Mouse (Mus musculus) G1E-ER4 (cell line): ENCODE results near the gene Lgi1. TPM values are rescaled to one million over a fixed set of nuclear protein-coding genes. Genes with fewer than 3 reads are reported as not detected.

ENCODE experiments used
- GATA1 ChIP-seq: IDR thresholded peaks from one replicate; pipeline ENCODE4 v1.8.0; 2012; ENCODE audit warnings: low read length, inconsistent platforms
- polyA plus RNA-seq: library from polyadenylated mRNA; stranded (reverse); fragments of >175 nt; gene quantifications from 2 replicates; pipeline ENCODE4 v1.2.3, GENCODE M21; 2012

Lgi1 gene
- polyA plus RNA-seq, 1 experiment = not detected

DNA sequence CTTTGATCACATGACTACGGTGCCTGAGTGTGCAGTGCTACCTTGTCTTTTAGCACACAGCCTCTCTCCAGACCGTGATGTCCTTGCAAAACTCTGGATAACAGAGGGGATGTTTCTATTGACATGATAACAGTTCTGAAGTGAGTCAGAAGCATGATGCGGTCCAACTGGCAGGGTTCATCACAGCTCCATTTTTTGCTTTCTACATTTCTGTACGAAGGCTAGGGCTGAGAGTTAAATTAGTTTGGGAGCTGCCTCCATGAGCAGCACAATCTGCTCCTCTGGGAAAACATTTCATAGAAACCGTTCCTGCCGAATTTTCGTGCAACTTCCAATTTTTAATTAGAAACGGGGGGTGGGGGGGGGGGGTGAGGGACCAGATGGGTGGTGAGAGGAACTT lies 14.7 kb upstream of the Lgi1 start:
- TF ChIP-seq GATA1 = no peak

DNA sequence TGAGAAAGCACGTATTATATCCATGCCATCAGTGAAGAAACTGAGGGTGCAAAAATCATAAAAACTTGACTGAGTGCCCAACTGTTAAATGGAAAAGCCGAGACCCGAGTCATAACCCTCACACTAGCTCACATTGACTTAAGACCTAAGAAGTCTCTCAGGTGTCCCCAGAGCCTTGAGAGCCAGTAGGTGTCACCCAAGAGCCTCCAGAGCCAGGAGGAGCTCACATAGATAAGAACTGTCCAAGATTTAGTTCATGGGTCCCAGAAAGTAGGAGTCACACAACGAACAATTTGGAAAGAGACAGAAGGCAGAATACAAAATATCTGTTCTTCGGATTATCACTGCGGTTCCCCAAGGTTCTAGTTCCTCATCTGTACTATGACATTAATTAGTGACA lies 10.5 kb upstream of the Lgi1 start:
- no peak for TF ChIP-seq GATA1

DNA sequence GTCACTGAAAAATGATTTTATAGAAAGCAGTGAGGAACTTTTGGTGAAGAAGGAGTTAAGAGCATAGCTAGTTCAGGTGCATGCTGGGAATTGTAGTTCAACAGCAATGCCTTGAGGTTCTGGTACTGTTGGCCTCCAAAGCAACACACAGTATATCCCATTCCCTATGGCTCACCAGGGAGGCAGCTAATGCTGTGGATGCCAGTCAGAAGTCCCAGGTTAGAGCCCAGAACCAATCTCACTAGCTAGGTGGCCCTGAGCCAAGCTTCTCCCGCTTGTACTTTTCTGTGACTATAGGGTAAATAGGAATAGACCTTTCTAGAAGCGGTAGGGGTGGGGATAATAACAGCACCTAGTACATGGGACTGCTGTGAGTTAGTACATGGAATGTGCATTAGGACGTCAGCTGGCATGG lies 5.7 kb upstream of the Lgi1 start:
- no peak for TF ChIP-seq GATA1

DNA sequence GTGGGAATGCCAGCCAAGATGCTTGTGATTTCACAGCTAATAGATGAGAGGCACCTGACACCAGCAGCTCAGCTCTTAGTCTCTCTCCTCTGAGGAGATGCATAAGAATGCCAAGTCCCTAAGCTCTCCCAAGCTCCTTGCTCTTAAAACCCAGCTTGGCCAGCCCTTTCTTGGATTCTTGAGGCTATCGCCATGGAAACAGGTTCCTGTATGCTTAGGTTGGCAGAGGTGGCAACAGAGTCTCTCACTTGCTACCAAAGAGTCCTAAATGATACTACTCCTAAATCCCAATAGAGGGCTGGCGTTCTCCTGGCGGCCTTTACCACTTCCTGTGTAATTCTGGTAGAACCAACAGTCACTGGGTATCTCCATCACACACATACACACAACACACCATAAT lies 4.9 kb upstream of the Lgi1 start:
- TF ChIP-seq GATA1 = no peak

DNA sequence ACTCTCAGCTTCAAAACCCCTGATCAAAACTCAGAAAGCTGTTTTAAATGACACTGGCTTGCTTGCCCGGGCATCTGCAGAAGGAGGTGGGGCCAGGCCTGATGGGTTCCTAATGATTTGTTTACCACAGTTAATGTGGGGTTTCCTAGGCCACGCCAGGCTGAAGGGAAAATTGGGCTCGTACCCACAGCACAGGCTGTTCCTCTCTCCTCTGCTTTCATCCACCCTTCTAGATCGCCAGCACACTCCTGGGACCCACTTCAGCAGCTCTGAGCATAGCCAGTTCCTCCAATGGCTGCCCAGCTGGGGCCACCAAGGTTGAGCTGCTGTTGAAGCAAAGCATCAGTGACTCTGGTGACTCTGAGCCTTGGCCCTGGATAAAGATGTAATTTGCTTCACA lies 4.0 kb upstream of the Lgi1 start:
- TF ChIP-seq GATA1 = no peak

DNA sequence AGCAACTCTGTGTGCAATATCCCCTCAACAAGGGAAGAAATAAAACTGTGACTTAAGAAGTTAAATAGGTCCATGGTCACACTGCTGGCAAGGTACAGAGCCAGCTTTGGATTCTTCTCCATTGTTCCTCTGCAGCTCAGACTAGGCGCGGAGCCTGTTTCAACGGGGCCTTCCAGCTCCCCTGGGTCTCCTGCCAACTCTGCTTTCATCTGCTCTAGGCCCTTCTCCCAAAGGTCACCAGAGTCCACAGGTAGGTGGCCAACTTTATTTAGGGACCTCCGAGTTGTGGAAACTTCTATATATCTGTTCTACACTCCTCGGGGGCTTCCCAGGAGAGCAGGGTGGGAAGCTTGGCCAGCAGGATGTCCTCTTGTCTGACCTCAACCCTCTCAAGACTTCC lies 3.0 kb upstream of the Lgi1 start:
- no peak for TF ChIP-seq GATA1

DNA sequence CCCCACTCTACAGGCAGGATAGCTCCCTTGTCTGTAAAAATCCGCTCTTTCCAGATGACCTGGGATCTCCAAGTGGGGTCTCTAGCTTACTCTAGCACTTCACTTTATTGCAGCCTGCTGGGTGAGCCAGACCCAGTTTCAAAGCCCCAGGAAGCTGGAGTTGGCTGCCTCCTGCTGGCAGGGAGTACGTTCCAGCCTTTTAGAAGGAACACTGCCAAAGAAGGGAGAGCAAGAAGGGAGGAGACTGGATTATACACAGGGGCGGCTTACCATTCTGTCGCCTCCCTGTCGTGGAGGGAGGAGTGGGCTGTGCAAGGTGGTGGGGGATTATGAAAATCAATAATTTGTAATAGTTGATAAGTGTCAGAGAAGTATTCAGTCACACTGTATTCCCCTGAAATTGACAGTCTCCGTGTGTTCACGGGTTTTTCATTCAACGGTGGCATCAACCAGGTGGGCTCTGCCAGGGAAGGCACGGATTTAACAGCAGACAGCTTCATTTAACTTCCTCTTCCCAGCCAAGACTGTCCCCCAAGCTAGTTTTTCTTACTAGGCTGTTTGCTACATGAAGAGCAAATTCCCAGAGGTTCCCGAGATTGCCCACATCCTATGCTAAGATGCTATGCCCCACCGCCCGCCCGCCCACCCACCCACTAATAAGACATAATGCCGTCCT lies 369 bp upstream of the Lgi1 start:
- no peak for TF ChIP-seq GATA1

DNA sequence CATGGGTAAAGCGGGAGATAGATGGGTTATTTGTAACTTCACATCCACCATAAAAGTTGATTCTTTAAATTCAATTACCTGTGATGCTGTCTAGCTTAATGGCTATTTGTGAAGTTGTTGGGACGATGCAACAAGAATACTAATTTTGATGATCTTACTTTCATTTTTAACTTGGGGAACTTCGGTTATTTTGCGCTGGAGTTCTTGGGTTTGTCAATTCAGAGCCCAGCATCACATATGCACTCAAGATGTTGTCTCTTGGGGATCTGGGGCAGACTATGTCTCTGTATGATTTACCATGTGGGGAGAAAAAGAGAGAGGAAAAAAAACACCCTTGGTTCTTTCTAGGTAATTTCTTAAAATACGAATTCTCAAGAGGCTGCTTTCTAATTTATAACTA lies 1.4 kb downstream of the Lgi1 start:
- TF ChIP-seq GATA1 = no peak

DNA sequence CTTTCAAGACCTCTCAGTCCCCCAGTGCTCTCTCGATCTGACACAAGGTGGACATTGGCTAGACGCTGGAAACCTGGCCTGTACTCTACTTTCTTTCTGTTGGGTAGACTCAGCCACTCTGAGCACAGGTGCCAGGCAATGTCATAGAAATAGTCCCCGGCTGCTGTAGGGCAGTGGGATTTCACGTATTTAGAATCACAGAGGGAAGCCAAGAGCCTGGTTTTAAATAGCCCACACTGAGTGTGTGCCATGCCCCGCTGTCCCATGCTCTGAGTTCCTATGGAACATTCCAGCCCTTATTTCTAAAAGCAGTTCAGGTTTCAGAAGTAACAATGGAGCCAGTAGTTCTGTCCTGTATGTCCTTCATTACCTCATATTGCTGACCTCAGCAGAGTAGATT lies 3.1 kb downstream of the Lgi1 start:
- TF ChIP-seq GATA1 = no peak

DNA sequence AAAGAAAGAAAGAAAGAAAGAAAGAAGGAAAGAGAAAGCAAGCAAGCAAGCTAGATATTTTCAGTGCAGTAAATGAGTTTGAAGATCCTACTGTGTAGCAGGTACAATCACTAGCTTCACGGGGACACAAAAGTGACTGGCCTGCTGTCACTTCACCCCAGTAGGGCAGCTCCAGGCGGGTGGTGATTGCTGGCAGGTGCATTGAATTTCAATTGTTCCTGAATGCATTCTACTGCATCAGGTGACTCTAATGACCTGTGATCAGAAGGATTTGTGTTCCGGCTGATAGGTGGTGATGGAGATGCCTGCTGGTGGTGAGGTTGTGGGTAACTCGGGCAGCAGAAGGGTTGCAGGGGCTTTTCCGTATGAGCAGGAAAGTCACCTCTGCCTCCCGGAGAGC lies 6.7 kb downstream of the Lgi1 start:
- TF ChIP-seq GATA1 = no peak

DNA sequence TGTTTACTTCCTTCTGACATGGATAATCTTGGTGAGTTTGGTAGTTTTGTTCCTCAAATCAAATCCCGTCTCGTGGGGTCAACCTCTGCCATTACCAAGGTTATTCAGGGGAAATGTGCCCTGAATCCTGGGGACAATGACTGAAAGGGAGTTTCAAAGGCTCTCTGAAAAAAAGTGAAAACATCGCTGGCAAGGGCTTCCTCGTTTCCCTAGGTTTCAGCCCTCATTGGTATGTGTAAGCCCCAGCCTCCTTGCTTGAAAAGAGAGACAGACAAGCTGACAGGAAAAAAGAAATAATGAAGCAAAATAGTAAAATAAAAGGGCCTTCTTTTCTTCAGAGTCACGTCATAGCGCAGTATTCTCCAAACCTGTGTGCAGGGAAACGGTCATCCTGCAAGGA lies 9.5 kb downstream of the Lgi1 start:
- TF ChIP-seq GATA1 = no peak

DNA sequence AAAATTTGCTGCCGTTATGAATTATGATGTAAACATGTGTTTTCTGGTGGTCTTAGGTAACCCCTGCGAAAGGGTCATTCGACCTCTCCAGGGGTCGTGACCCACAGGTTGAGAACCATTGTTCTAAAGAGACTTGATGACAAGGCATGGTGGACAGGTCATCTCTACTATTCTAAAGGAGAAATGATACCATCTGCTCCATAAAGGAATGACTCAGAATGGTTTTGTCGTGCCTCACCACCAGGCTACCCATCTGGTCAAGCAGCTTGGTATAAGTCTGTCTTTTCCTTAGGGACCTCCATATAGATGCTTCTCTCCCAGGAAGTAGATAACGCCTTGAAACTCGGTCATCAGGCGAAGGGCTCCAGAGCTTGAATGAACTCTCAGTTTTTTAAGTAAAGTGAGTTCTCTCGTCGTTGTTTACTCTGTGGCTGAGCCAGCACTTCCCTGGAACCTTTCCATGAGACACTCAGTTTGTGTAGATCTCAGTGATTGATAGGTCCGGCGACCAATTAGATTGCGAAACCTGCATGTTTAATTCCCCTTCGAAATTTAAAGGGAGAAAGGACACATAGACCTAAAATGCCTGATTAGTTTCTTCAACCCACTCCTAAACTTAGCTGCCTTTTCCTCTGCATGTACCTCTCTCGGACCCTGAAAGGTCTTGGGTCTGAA lies 10.5 kb downstream of the Lgi1 start:
- no peak for TF ChIP-seq GATA1

DNA sequence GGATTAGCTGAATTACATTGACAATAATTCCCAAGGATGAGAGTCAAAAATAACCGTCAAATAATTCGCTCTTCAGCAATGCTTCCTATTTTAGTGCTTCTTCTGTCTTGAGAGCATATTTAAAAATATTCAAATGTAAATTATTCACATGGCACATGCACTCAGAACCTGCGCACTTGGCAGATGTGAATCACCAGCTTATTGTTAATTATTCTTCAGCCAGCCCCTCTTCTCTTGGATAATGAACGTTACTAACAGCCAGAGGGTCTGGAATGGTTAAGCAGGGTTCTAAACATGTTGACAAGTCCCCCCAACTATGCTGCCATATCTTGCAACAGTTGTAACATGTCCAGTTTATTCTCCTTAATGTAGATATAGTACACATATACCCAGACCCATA lies 11.9 kb downstream of the Lgi1 start:
- TF ChIP-seq GATA1 = no peak

DNA sequence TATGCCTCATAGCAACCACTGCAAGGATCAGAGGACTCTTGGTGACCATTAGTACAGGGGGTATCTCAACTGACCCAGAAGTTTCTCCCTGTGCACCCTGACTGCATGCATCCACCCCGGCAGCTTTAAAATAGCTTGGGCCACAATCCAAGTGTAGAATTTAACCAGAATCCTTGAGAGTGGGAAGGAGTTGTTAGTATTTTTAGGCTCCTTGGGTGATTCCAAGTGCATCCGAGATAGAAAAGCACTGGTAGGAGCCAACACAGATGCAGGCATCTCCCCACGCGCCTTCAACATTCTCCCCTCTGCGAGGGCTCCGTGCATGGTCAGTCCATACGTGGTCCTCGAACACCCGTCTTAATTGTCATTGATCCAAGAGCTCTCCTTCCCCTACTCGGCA lies 15.9 kb downstream of the Lgi1 start:
- no peak for TF ChIP-seq GATA1

DNA sequence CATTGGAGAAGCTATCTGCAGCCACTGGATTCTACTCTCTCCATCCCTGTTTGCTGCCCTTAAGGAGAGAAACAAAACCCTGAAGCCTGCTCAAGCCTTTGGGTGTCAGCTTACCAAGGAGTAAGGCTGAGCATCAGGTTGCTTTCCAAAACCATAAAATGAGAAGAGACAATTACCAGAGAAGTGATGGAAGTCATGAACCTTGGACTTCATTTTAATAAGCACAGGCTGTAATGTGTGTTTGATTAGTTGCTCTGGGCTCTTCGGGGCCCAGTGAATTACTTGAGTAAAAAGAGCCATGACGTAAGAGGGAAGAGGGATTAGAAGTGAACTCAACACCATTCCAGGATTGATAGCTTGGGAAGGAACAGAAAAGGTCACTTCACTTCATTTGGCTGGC lies 18.1 kb downstream of the Lgi1 start:
- TF ChIP-seq GATA1 = no peak

DNA sequence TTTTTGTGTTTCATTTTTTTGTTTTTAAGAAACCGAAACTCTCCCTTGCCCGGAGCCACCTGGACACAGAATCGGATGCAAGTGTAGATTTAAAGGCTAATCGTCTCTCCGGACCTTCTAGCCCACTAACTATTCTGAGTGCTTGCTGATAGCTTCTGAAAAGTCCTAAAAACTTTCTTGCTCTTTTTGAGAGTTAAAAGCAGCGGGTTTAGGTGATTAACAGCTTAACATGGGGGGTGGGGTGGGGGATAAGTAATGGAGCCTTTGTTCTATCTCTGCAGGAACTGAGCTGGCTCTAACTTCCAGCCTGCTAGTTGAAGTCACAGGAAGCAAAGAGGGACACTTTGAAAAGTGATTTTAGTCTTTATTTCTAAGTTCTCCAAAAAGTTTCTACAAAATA lies 24.2 kb downstream of the Lgi1 start:
- TF ChIP-seq GATA1 = no peak

DNA sequence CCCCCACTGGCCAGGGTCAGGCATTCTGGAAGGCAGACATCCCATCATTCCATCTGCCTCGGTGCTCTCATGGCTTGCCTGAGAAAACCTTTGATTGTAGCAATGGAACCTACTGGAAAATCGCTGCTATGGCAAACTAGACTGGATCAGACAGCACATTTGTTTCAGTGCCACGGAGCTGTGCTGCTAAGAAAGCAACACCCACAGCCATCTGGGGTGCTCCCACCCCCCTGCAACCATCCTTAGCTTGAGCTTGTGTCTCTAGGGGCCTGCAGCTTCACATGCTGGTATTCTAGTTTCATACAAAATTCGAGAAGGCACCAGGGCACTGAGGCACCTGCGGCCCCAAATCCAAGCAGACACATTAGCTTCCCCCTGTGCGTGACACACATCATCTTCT lies 27.1 kb downstream of the Lgi1 start:
- TF ChIP-seq GATA1 = no peak
